10 mouse cellular contexts compared by ENCODE assay signal in the genomic region with DNA sequence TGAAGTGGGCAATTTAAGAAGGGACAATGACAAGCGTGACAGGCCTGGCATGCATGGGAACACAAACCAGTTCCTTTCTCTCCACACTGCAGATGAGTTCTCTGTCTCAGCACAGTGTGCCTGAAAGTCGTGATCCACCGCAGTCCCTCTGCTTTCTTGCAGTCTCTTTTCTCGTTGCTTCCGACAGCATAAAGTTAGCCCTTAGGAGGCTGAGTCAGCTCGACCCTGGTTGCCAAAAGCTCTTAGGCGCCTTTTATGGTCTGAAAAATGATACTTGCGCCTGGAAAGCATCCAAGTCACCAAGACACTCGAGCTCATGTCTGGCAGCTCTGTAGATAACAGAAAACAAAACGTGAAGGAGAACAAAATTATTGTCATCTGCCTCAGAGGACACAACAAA. TPM values are rescaled to one million over a fixed set of nuclear protein-coding genes. Genes with fewer than 3 reads are reported as not detected.
DNase-seq lines count a peak whose midpoint lies in the region; ATAC-seq and TF ChIP-seq lines count a peak whose summit lies in the region.
"Had no signal": no experiment of that assay in that cellular context is flagged by ENCODE, and none has a peak within 500 bp of the region (broad histone marks: within the 10 kb centered on the region; RNA-seq: fewer than 3 reads in every experiment).

No protein-coding gene starts in this region.

- no peak for TF ChIP-seq CTCF in stomach, postnatal 0 days (IDR thresholded peaks at IDR 0.05; ENCODE audit: low read depth)
- no peak for TF ChIP-seq CTCF in heart, postnatal 0 days (IDR thresholded peaks at IDR 0.05; ENCODE audit: low read depth)

- H3K27me3 ChIP-seq in stomach, embryonic 14.5 days (ENCODE audit: control insufficient read depth, insufficient read depth, low read length): no peaks in the 10 kb centered on the region
- no peaks in the 10 kb centered on the region for H3K27me3 ChIP-seq in stomach, postnatal 0 days (ENCODE audit: control insufficient read depth, insufficient read depth, low read length)
- H3K27me3 ChIP-seq in embryonic facial prominence, embryonic 14.5 days (replicated peaks; ENCODE audit: control insufficient read depth, insufficient read depth, low read length): no peaks in the 10 kb centered on the region
- H3K27me3 ChIP-seq in heart, postnatal 0 days (ENCODE audit: control insufficient read depth, insufficient read depth, low read length): no peaks in the 10 kb centered on the region
- no peaks in the 10 kb centered on the region for H3K27me3 ChIP-seq in stomach, embryonic 16.5 days (ENCODE audit: control insufficient read depth, insufficient read depth, low read length)
- no peaks in the 10 kb centered on the region for H3K27me3 ChIP-seq in midbrain, embryonic 13.5 days
- H3K27me3 ChIP-seq: embryonic facial prominence, embryonic 13.5 days had no signal

- intact Hi-C loops in left cerebral cortex, postnatal 36 days (cut with DNase I): no loop called here

- no peak for DNase-seq in stomach, postnatal 0 days (ENCODE audit: low spot score)
- DNase-seq in embryonic facial prominence, embryonic 14.5 days (ENCODE audit: low spot score): peak; percentile 84
- peak; percentile 87 for DNase-seq in heart, postnatal 0 days (ENCODE audit: low spot score)
- no peak for DNase-seq in right cerebral cortex, adult 2 months (ENCODE audit: low spot score in 2 of 2)
- no peak for DNase-seq in left cerebral cortex, postnatal 36 days (ENCODE audit: low spot score in 2 of 2)

- peaks cover 8% of the 10 kb centered on the region; the same call in 1 of the 2 replicates for H3K4me1 ChIP-seq in stomach, embryonic 14.5 days (ENCODE audit: control insufficient read depth, insufficient read depth, low read length)
- no peaks in the 10 kb centered on the region for H3K4me1 ChIP-seq in stomach, postnatal 0 days (replicated peaks; ENCODE audit: control insufficient read depth, insufficient read depth)
- H3K4me1 ChIP-seq in embryonic facial prominence, embryonic 14.5 days (ENCODE audit: control insufficient read depth, insufficient read depth, low read length): peaks cover 11% of the 10 kb centered on the region; the same call in 1 of the 2 replicates
- H3K4me1 ChIP-seq in heart, postnatal 0 days (ENCODE audit: control insufficient read depth, insufficient read depth): peaks cover 34% of the 10 kb centered on the region
- 0 out of 2 replicates have a peak, but pooled peaks cover 6% of the 10 kb centered on the region for H3K4me1 ChIP-seq in stomach, embryonic 16.5 days (ENCODE audit: control insufficient read depth, insufficient read depth, low read length)
- H3K4me1 ChIP-seq in midbrain, embryonic 13.5 days (replicated peaks): no peaks in the 10 kb centered on the region; the same call in 1 of the 2 replicates

- ATAC-seq in stomach, embryonic 14.5 days (ENCODE audit: insufficient number of reproducible peaks, insufficient read depth, low FRiP score, low read depth): no peak
- ATAC-seq in stomach, postnatal 0 days (ENCODE audit: low FRiP score, low TSS enrichment): no peak
- ATAC-seq in embryonic facial prominence, embryonic 14.5 days (ENCODE audit: low read depth): no peak
- ATAC-seq in heart, postnatal 0 days (ENCODE audit: insufficient read depth, low read depth): peak; percentile 80
- no peak for ATAC-seq in stomach, embryonic 16.5 days (ENCODE audit: insufficient read depth, low FRiP score)
- no peak for ATAC-seq in midbrain, embryonic 13.5 days
- ATAC-seq: midbrain, embryonic 16.5 days had no signal

- H3K9me3 ChIP-seq in stomach, embryonic 14.5 days (ENCODE audit: control insufficient read depth, low read depth, low read length): no peaks in the 10 kb centered on the region
- H3K9me3 ChIP-seq in stomach, postnatal 0 days (ENCODE audit: control insufficient read depth, low read length): no peaks in the 10 kb centered on the region
- H3K9me3 ChIP-seq in embryonic facial prominence, embryonic 14.5 days (ENCODE audit: control insufficient read depth, low read length): no peaks in the 10 kb centered on the region
- no peaks in the 10 kb centered on the region for H3K9me3 ChIP-seq in heart, postnatal 0 days (replicated peaks; ENCODE audit: control insufficient read depth, low read length)
- H3K9me3 ChIP-seq in stomach, embryonic 16.5 days (replicated peaks; ENCODE audit: control insufficient read depth, low read length): no peaks in the 10 kb centered on the region
- no peaks in the 10 kb centered on the region for H3K9me3 ChIP-seq in midbrain, embryonic 13.5 days
- H3K9me3 ChIP-seq: embryonic facial prominence, embryonic 13.5 days had no signal

- no peaks in the 10 kb centered on the region for H3K36me3 ChIP-seq in stomach, embryonic 14.5 days (ENCODE audit: control insufficient read depth, insufficient read depth, low read length)
- H3K36me3 ChIP-seq in stomach, postnatal 0 days (ENCODE audit: control insufficient read depth, insufficient read depth, low read length): no peaks in the 10 kb centered on the region
- no peaks in the 10 kb centered on the region for H3K36me3 ChIP-seq in embryonic facial prominence, embryonic 14.5 days (ENCODE audit: control insufficient read depth, insufficient read depth, low read length)
- no peaks in the 10 kb centered on the region for H3K36me3 ChIP-seq in heart, postnatal 0 days (replicated peaks; ENCODE audit: control insufficient read depth, insufficient read depth, low read length)
- no peaks in the 10 kb centered on the region for H3K36me3 ChIP-seq in stomach, embryonic 16.5 days (ENCODE audit: control insufficient read depth, insufficient read depth, low read length)
- no peaks in the 10 kb centered on the region for H3K36me3 ChIP-seq in midbrain, embryonic 13.5 days
- H3K36me3 ChIP-seq: embryonic facial prominence, embryonic 13.5 days had no signal

- no peak overlapping the region for H3K4me2 ChIP-seq in stomach, embryonic 14.5 days (replicated peaks; ENCODE audit: low read depth, low read length)
- no peak overlapping the region for H3K4me2 ChIP-seq in stomach, postnatal 0 days (replicated peaks; ENCODE audit: low read depth)
- no peak overlapping the region for H3K4me2 ChIP-seq in embryonic facial prominence, embryonic 14.5 days (ENCODE audit: low read depth, low read length)
- peak overlapping the region; percentile 41 for H3K4me2 ChIP-seq in heart, postnatal 0 days (ENCODE audit: low read depth, low read length)
- no peak overlapping the region for H3K4me2 ChIP-seq in stomach, embryonic 16.5 days (ENCODE audit: low read depth, low read length)
- no peak overlapping the region for H3K4me2 ChIP-seq in midbrain, embryonic 13.5 days (replicated peaks)
- H3K4me2 ChIP-seq: embryonic facial prominence, embryonic 13.5 days had no signal

- H3K4me3 ChIP-seq in stomach, embryonic 14.5 days (ENCODE audit: low read depth, low read length): no peak overlapping the region
- H3K4me3 ChIP-seq in stomach, postnatal 0 days (ENCODE audit: low read depth, low read length): no peak overlapping the region
- H3K4me3 ChIP-seq in embryonic facial prominence, embryonic 14.5 days (ENCODE audit: low read depth, low read length): no peak overlapping the region
- no peak overlapping the region for H3K4me3 ChIP-seq in heart, postnatal 0 days (ENCODE audit: low read depth, low read length)
- no peak overlapping the region for H3K4me3 ChIP-seq in stomach, embryonic 16.5 days (replicated peaks; ENCODE audit: low read length)
- H3K4me3 ChIP-seq in midbrain, embryonic 13.5 days (replicated peaks): no peak overlapping the region
- H3K4me3 ChIP-seq: embryonic facial prominence, embryonic 13.5 days had no signal

- TF ChIP-seq EP300 in stomach, postnatal 0 days (optimal IDR thresholded peaks at IDR 0.05): no peak
- TF ChIP-seq EP300 in heart, postnatal 0 days (IDR thresholded peaks at IDR 0.05; ENCODE audit: low read depth): peak; percentile 48; the same call in 1 of the 2 replicates

- WGBS in stomach, embryonic 14.5 days: 45% methylated on average over 10 of the region's 10 CpGs
- WGBS in stomach, postnatal 0 days: 37% methylated on average over 10 of the region's 10 CpGs
- 38% methylated on average over 10 of the region's 10 CpGs for WGBS in embryonic facial prominence, embryonic 14.5 days
- 7% methylated on average over 10 of the region's 10 CpGs for WGBS in heart, postnatal 0 days
- 45% methylated on average over 10 of the region's 10 CpGs for WGBS in stomach, embryonic 16.5 days
- 79% methylated on average over 10 of the region's 10 CpGs for WGBS in midbrain, embryonic 13.5 days

- no peak overlapping the region for H3K9ac ChIP-seq in stomach, embryonic 14.5 days (replicated peaks; ENCODE audit: low read depth, low read length)
- no peak overlapping the region for H3K9ac ChIP-seq in stomach, postnatal 0 days (ENCODE audit: low read length)
- H3K9ac ChIP-seq in embryonic facial prominence, embryonic 14.5 days (ENCODE audit: low read depth, low read length): no peak overlapping the region
- H3K9ac ChIP-seq in heart, postnatal 0 days (replicated peaks; ENCODE audit: low read depth, low read length): peak overlapping the region; percentile 49
- no peak overlapping the region for H3K9ac ChIP-seq in stomach, embryonic 16.5 days (ENCODE audit: low read length)
- H3K9ac ChIP-seq in midbrain, embryonic 13.5 days (replicated peaks): no peak overlapping the region
- H3K9ac ChIP-seq: embryonic facial prominence, embryonic 13.5 days had no signal

- H3K27ac ChIP-seq in stomach, embryonic 14.5 days (ENCODE audit: low read length): peak overlapping the region; percentile 17; the same call in 1 of the 2 replicates
- no peak overlapping the region for H3K27ac ChIP-seq in stomach, postnatal 0 days (replicated peaks)
- peak overlapping the region; percentile 54; the same call in 1 of the 2 replicates for H3K27ac ChIP-seq in embryonic facial prominence, embryonic 14.5 days (replicated peaks; ENCODE audit: low read depth, low read length)
- H3K27ac ChIP-seq in heart, postnatal 0 days (ENCODE audit: low read depth): peak overlapping the region; percentile 98
- H3K27ac ChIP-seq in stomach, embryonic 16.5 days (ENCODE audit: low read length): peak overlapping the region; percentile 35; the same call in 1 of the 2 replicates
- H3K27ac ChIP-seq in midbrain, embryonic 13.5 days: no peak overlapping the region

RNA-seq across cellular contexts. Expression of gene Slc38a4, which starts 47.1 kb away (rescaled TPM):
- 59.1 and 72.9 TPM in 2 replicates for polyA plus RNA-seq in stomach, embryonic 14.5 days (2014; fragmentation: Nextera tagmentation; extraction: Ambion mirVana)
- polyA plus RNA-seq in stomach, postnatal 0 days (2015; fragmentation: Nextera tagmentation; extraction: Ambion mirVana): 9.7 and 10.8 TPM in 2 replicates
- 89.0 and 93.5 TPM in 2 replicates for polyA plus RNA-seq in embryonic facial prominence, embryonic 14.5 days (2014; fragmentation: Nextera tagmentation; extraction: Ambion mirVana)
- 92.1 and 111 TPM in 2 replicates for total RNA-seq in heart, postnatal 0 days (2014; rRNA removed; ENCODE audit: low replicate concordance)
- polyA plus RNA-seq in heart, postnatal 0 days (2015; fragmentation: Nextera tagmentation; extraction: Ambion mirVana): 56.3 and 57.5 TPM in 2 replicates
- polyA plus RNA-seq in stomach, embryonic 16.5 days (2015; fragmentation: Nextera tagmentation; extraction: Ambion mirVana): 51.7 and 63.0 TPM in 2 replicates
- polyA plus RNA-seq in midbrain, embryonic 13.5 days (2015; fragmentation: Nextera tagmentation; extraction: Ambion mirVana): 3.9 and 4.0 TPM in 2 replicates
- total RNA-seq in left cerebral cortex, postnatal 36 days (2021): 1 to 10 TPM in 1 of 2 experiments, under 1 TPM in 1; 0.64 to 1.4 TPM

Comparison
In these comparisons a context has a peak if more than half of its experiments do, and no peak if none do; other contexts are left out.
1. H3K27ac ChIP-seq: peak in stomach, embryonic 14.5 days (single experiment), embryonic facial prominence, embryonic 14.5 days (single experiment), heart, postnatal 0 days (single experiment) and stomach, embryonic 16.5 days (single experiment); none in stomach, postnatal 0 days (single experiment) and midbrain, embryonic 13.5 days (single experiment).
2. DNase-seq: peak in embryonic facial prominence, embryonic 14.5 days (single experiment) and heart, postnatal 0 days (single experiment); none in stomach, postnatal 0 days (single experiment), right cerebral cortex, adult 2 months (0 of 2) and left cerebral cortex, postnatal 36 days (0 of 2).